Mouse (Mus musculus) kidney, postnatal 0 days (tissue): Measurements from ENCODE around the gene Cacnb4. TPM values are rescaled to one million over a fixed set of nuclear protein-coding genes. Genes with fewer than 3 reads are reported as not detected.
A peak's percentile ranks its signal among the peaks of the same experiment; 100 is the strongest.

Experiments
- ATAC-seq: fragments of 200-750 bp; cut with Nextera tagmentation; replicated peaks from 2 replicates; pipeline ENCODE4 v1.8.0; 2017; ENCODE audit warnings: low read depth, moderate number of reproducible peaks, moderate TSS enrichment, moderate library complexity; ENCODE audit not compliant: low FRiP score
- DNase-seq: peaks from one replicate; pipeline ENCODE4 v3.0.0-alpha.2; 2016; ENCODE audit warnings: low spot score
- H3K27ac ChIP-seq: fragments of 300-500 bp; sonication (generic); 2 replicates; pipeline ENCODE4 v1.5.1; 2014; ENCODE audit warnings: mild to moderate bottlenecking
- H3K27me3 ChIP-seq: fragments of 300-500 bp; sonication (generic); 2 replicates; pipeline ENCODE4 v1.6.1; 2014; ENCODE audit warnings: low read length, mixed read lengths; ENCODE audit not compliant: insufficient read depth
- H3K36me3 ChIP-seq: fragments of 300-500 bp; sonication (generic); 2 replicates; pipeline ENCODE4 v1.6.1; 2014; ENCODE audit warnings: low read length, mixed read lengths; ENCODE audit not compliant: insufficient read depth
- H3K4me1 ChIP-seq: fragments of 300-500 bp; sonication (generic); replicated peaks from 2 replicates; pipeline ENCODE4 v1.6.1; 2014; ENCODE audit warnings: antibody characterized with exemption, low read length, mixed read lengths; ENCODE audit not compliant: insufficient read depth
- H3K4me2 ChIP-seq: fragments of 300-500 bp; sonication (generic); 2 replicates; pipeline ENCODE4 v1.6.1; 2014; ENCODE audit warnings: mild to moderate bottlenecking, low read length, moderate library complexity, mixed read lengths
- H3K4me3 ChIP-seq: fragments of 300-500 bp; sonication (generic); replicated peaks from 2 replicates; pipeline ENCODE4 v1.5.1; 2014; ENCODE audit warnings: low read depth, low read length
- H3K9ac ChIP-seq: fragments of 300-500 bp; sonication (generic); 2 replicates; pipeline ENCODE4 v1.6.1; 2014; ENCODE audit warnings: low read depth, low read length
- H3K9me3 ChIP-seq: fragments of 300-500 bp; sonication (generic); replicated peaks from 2 replicates; pipeline ENCODE4 v1.6.1; 2016; ENCODE audit warnings: low read length, inconsistent platforms, mixed read lengths
- CTCF ChIP-seq: IDR thresholded peaks from 2 replicates; pipeline ENCODE4 v1.5.1; 2016; ENCODE audit warnings: antibody characterized with exemption, low read depth, mild to moderate bottlenecking, moderate library complexity
- WGBS: fragments of 180-500 bp; shearing (Covaris S2); extraction: QIAGEN DNeasy Blood & Tissue Kit; methylation state at CpG from one replicate; pipeline ENCODE4 v1.1.7; 2014; 5-methylcytosine and 5-hydroxymethylcytosine counted together
- polyA plus RNA-seq: library from polyadenylated mRNA; unstranded; fragments of >200 nt; fragmentation: Nextera tagmentation; extraction: Ambion mirVana; gene quantifications from 2 replicates; pipeline ENCODE4 v1.2.1, GENCODE M21; 2015

The Cacnb4 gene
- polyA plus RNA-seq, 1 experiment from 2014 or later: 2.0 TPM

DNA sequence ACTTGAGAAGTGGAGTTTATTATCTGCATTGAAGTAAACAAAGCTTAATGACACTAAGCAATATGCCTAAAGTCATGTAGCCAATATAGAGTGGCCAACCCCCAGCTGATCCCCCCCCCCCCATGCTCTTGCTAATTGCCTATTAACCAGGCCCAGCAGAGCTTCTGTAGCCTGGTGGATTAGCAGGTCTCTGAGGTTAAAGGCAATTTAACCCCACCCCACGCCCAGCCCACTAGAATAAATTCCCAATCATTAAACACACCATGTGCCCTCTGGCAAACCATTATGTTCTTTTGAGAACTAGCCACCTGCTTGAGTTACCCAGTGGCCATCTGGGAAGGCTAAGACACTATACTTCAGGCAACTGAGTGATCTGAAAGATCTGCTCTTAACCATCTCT, 186.8 kb downstream of the Cacnb4 start:
- Histone ChIP-seq H3K4me1 (no peaks in the 10 kb centered on the region; the same call in 1 of the 2 replicates), H3K4me2 (no peak overlapping the region), H3K27me3 (no peaks in the 10 kb centered on the region), H3K4me3 (no peak overlapping the region), H3K27ac (no peak overlapping the region), H3K9ac (no peak overlapping the region), H3K36me3 (no peaks in the 10 kb centered on the region), H3K9me3 (no peaks in the 10 kb centered on the region)
- no peak for TF ChIP-seq CTCF
- ATAC-seq (no peak), DNase-seq (no peak)
- WGBS: 47% methylated on average over 1 of the region's 1 CpGs

DNA sequence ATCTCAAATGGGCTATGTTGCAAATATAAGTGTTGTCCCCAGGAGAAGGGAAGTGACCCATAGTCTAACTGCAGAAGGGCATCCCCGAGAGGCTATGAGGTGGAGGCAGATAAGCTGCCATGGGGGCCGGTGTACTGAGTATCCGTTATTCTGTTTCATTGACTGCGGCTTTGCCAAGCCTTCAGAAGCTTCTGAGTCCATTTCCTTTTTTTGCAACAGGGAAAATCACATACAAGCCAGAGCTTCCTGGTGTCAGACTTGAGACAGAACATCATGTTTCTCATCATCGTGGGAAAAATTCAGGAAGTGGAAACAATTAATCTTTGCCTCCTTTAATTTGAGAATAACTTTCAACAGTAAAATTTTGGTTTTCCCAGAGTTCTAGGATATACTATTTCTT, 193.1 kb downstream of the Cacnb4 start:
- no peak overlapping the region for H3K4me3 ChIP-seq
- no peak overlapping the region for H3K9ac ChIP-seq
- no peak overlapping the region for H3K4me2 ChIP-seq
- H3K4me1 ChIP-seq: peaks cover 7% of the 10 kb centered on the region
- no peak for ATAC-seq
- no peaks in the 10 kb centered on the region for H3K27me3 ChIP-seq
- no peaks in the 10 kb centered on the region for H3K9me3 ChIP-seq
- H3K27ac ChIP-seq: no peak overlapping the region
- WGBS: 57% methylated on average over 5 of the region's 5 CpGs
- H3K36me3 ChIP-seq: no peaks in the 10 kb centered on the region
- DNase-seq: peak; percentile 56
- no peak for TF ChIP-seq CTCF

GRCm38 (mm10) chr2:52480476-52480875, 196.2 kb downstream of the Cacnb4 start:
- no peaks in the 10 kb centered on the region for H3K9me3 ChIP-seq
- no peak for ATAC-seq
- no peaks in the 10 kb centered on the region for H3K27me3 ChIP-seq
- no peak for DNase-seq
- no peak overlapping the region for H3K4me2 ChIP-seq
- no peak overlapping the region for H3K4me3 ChIP-seq
- peaks cover 12% of the 10 kb centered on the region for H3K4me1 ChIP-seq
- WGBS: 75% methylated on average over 8 of the region's 8 CpGs
- H3K27ac ChIP-seq: no peak overlapping the region
- H3K9ac ChIP-seq: no peak overlapping the region
- no peak for TF ChIP-seq CTCF
- H3K36me3 ChIP-seq: no peaks in the 10 kb centered on the region

GRCm38 (mm10) chr2:52478501-52478900, 198.1 kb downstream of the Cacnb4 start:
- Histone ChIP-seq H3K9me3 (no peaks in the 10 kb centered on the region), H3K27me3 (no peaks in the 10 kb centered on the region), H3K27ac (no peak overlapping the region), H3K36me3 (no peaks in the 10 kb centered on the region), H3K4me3 (no peak overlapping the region), H3K4me2 (no peak overlapping the region), H3K4me1 (0 out of 2 replicates have a peak, but pooled peaks cover 5% of the 10 kb centered on the region), H3K9ac (no peak overlapping the region)
- ATAC-seq (no peak), DNase-seq (no peak)
- WGBS: 97% methylated on average over 5 of the region's 5 CpGs
- TF ChIP-seq CTCF: no peak

GRCm38 (mm10) chr2:52477550-52477907, 199.1 kb downstream of the Cacnb4 start:
- Histone ChIP-seq H3K4me2 (no peak overlapping the region), H3K9me3 (no peaks in the 10 kb centered on the region), H3K4me3 (no peak overlapping the region), H3K36me3 (no peaks in the 10 kb centered on the region), H3K27me3 (no peaks in the 10 kb centered on the region), H3K9ac (no peak overlapping the region), H3K4me1 (0 out of 2 replicates have a peak, but pooled peaks cover 5% of the 10 kb centered on the region), H3K27ac (no peak overlapping the region)
- 92% methylated on average over 13 of the region's 13 CpGs for WGBS
- DNase-seq (no peak), ATAC-seq (no peak)
- TF ChIP-seq CTCF: no peak

DNA sequence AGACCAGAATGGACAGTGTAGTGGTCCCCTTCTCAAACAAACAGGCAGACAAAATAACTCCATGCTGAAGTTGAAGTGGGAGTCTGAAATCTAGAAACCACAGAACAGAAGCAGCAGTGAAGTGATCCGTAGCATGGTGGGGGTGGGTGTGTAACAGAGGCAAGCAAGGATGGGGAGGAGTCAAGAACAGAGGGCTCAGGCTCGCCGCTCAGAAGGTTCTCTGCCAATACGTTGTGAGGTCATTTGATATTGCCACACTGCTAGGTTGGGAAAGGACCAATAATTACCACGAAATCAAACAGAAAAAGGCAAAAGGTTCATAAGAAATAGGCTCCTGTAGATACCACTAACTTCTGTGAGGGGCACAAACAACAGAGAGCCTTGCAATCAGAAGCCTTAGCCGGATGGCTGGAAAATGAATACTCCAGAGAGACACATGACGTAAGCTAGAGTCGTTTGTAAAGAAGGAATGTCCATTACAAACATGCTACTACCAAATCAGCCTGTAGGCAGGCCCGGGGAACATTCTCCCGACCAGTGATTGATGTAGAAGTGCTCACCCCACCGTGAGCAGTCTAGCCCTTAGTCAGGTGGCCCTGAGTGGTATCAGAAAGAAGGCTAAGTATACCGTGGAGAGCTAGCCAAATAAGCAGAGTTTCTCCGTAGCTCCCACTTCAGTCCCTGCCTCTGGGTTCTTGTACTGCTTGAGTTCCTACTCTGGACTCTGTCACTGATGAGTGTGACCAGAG, 199.7 kb downstream of the Cacnb4 start:
- H3K27ac ChIP-seq: no peak overlapping the region
- WGBS: 35% methylated on average over 13 of the region's 13 CpGs
- H3K4me1 ChIP-seq: 0 out of 2 replicates have a peak, but pooled peaks cover 5% of the 10 kb centered on the region
- TF ChIP-seq CTCF: no peak
- DNase-seq (peak; percentile 57), ATAC-seq (peak; percentile 63; the same call in 1 of the 2 replicates)
- H3K4me2 ChIP-seq: no peak overlapping the region
- no peak overlapping the region for H3K9ac ChIP-seq
- H3K36me3 ChIP-seq: no peaks in the 10 kb centered on the region
- no peaks in the 10 kb centered on the region for H3K9me3 ChIP-seq
- H3K4me3 ChIP-seq: no peak overlapping the region
- H3K27me3 ChIP-seq: no peaks in the 10 kb centered on the region

- 92% methylated on average over 4 of the region's 4 CpGs for WGBS
- no peak for DNase-seq
- Histone ChIP-seq H3K9ac (no peak overlapping the region), H3K27ac (no peak overlapping the region), H3K27me3 (no peaks in the 10 kb centered on the region), H3K9me3 (no peaks in the 10 kb centered on the region), H3K4me1 (0 out of 2 replicates have a peak, but pooled peaks cover 5% of the 10 kb centered on the region), H3K4me2 (no peak overlapping the region), H3K36me3 (no peaks in the 10 kb centered on the region), H3K4me3 (no peak overlapping the region)
- TF ChIP-seq CTCF: no peak
- no peak for ATAC-seq
Observed at GRCm38 (mm10) chr2:52475854-52476253, 200.8 kb downstream of the Cacnb4 start.
